Mouse (Mus musculus): ENCODE results near the gene Sugct. TPM values are rescaled to one million over a fixed set of nuclear protein-coding genes. Genes with fewer than 3 reads are reported as not detected.

The Sugct gene
- total RNA-seq, 1 experiment from 2014 or later, result 1.6 TPM

DNA sequence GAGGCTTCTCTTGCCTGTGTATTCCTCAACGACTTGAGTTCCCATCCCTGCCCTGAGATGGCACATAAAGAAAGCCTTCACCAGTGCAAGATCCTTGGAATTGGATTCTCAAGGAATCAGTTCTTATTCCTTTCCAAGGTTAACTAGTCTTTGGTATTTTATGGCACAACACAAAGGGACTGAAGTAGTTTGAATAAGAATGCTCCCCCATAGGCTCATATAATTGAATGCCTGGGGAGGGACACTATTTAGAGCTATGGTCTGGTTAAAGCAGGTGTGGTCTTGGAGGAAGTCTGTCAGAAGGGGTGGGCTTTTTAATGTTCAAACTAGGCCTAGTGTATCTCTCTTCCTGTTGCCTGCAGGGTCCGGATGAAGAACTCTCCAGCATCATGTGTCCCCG is 629.8 kb downstream of the Sugct start:
- ATAC-seq (replicated peaks; ENCODE audit: low read depth, poor library complexity, severe bottlenecking), result no peak

DNA sequence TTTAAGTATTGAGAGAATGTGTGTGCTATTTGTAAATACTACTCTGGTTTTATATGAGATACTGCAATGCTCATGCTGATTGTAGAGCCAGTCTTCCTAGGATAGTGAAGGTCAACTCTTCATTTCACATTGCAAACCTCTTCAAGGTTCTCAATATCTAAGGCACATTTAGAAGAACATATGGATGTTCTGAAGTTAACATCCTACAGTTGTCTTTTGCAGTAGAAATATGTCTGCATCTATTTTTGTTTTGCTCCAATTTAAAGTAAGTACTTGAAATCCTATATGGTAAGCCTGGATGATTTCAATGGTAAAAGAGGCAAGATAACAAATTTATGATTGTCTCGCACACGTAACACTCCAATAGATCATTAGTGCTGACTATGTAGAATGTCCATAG is 638.7 kb downstream of the Sugct start:
- no peak for ATAC-seq (replicated peaks; ENCODE audit: low read depth, poor library complexity, severe bottlenecking)

DNA sequence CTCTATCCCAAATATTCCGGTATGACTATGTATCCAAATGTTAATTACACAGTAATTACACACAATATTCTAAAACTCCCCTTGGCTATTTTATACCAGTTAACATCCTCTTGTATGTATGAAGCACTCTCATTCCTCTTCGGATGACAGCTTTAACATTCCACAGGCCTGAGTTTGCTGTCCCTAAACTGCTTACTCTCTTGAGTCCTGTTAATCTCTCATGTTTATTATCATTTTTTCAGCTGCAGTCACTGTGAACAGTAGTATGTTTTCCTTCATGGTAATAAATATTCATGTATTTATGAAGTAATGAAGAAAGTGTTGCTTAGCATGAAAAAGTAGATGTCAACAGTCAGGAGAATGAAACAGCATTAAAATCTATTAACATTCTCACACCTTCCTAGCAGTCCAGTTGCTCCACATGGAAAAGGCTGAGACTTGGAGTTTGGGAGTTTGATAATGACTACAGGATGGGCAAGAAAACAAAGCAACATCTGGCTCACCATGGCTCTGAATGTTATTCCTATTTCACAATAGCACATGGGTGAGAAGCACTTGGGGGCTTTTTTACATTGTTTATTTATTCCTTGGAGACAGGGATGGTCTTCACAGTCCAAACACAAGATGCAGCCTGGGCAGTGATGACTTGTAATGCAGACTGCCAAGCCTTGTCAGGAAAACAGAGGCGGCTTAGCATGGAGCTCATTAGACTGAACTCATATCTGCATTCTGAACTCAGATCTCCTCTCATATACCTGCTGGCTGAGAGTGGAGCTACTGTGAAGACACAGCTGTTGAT is 651.7 kb downstream of the Sugct start:
- ATAC-seq (replicated peaks; ENCODE audit: low read depth, poor library complexity, severe bottlenecking), result no peak

DNA sequence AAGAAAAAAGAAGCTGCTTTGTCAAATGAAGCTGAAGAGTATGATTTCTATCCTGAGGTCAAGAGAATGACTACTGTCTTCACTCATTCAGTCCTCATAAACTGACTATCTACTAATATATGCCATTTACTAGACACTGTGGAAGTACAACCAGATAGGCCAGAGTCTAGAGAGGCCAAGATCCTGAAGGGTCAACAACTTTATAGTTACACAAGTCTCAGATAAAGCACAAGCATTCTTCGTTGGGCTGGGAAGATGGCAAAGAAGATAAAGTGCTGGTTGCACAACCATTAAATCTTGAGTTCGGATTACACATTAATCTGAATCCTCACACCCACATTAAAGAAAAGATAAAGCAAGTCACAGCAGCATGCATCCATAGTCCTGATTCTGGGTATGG is 653.0 kb downstream of the Sugct start:
- ATAC-seq (replicated peaks; ENCODE audit: low read depth, poor library complexity, severe bottlenecking), result no peak

DNA sequence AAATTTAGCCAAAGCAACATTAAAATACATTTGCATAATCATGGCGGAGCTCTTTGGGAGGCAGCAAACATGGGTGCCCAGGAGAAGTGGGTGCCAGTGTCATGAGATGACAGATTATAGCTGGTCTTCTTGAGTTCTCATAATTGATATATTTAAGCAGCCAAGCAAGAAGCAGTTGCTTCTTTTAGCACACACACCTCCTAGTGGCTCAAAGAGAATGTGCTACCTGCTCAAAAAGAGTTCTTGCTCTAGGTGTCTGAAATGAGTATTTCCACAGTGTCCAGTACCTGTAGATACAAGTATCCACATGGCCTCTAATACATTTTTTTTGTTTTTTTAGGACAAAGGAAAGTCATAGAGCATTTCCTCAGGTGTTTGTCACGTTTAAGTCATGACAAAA is 655.6 kb downstream of the Sugct start:
- 0 out of 2 replicates have a peak, but pooled peaks have one; percentile 62 for ATAC-seq (replicated peaks; ENCODE audit: low read depth, poor library complexity, severe bottlenecking)

DNA sequence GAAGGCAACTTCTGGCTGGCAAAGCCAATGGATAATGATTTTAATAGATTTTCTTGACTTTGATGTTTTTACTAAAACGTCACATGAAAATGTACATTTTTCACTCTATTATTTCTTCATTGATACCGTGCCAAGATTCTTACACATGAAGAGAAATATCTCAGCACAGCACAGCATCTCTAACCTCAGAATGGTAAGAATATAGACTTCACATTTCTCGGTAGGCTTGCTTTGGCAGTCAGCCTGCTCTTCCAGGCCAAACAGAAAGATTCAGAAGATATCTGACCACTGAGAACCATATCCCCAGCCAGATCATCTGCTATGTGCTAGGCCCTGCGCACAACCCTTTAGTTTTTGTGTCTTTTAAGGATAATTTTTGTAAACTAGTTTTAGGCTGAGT is 657.0 kb downstream of the Sugct start:
- no peak for ATAC-seq (replicated peaks; ENCODE audit: low read depth, poor library complexity, severe bottlenecking)

DNA sequence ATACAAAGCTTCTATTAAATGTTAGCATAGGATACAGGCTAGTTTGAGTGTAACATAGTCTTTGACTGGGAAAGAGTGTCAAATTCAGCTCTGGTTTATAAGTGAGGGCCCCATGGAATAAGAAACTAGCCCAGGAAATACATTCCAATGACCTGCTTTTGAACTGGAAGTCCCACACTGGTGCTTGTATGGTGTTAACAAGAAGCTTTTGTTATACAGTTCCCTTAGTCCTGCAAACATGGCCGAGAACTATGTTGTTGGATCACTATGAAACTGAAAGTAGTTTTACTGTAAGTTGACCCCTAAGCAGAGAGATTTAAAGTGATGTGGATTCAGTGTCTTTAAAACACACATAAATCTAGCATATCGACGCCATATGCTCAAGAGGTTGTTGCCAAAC is 657.5 kb downstream of the Sugct start:
- ATAC-seq (replicated peaks; ENCODE audit: low read depth, poor library complexity, severe bottlenecking), result no peak

DNA sequence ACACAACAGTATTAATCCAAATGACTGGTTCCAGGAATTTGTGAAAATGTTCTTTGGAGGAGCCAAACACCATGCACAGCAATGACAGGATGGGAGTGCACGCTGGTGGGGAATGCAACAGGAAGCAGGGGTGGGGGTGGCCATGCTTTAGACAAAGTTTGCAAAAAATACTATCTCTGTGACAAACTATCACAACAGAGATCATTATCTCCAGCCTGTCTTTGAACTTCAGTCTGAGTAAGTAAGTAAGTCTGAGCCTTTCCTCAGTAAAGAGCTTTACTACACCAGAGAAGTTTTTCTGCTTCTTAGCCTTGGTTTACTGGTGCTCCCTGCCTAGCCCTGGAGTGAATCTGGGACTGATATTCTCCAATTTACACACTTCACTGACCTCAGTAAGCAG is 664.6 kb downstream of the Sugct start:
- ATAC-seq (replicated peaks; ENCODE audit: low read depth, poor library complexity, severe bottlenecking), result no peak

DNA sequence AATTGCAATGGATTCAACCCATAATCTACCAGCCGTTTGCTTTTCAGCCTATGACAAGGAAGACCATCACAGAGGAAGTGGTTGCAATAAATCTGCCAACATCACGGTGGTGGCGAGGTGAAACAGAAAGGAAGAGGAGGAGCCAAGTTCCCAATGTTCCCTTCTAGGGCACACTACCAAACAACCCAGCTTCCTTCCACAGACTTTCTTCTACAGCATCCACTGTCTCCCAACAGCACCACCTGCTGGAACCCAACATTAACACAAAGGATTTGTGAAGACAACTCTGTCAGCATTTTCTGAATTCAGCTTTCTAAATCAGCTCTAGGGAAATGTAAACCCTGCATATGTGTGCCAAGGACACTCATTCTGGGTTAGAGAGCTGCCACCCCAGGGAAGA is 666.8 kb downstream of the Sugct start:
- peak; percentile 96 for ATAC-seq (replicated peaks; ENCODE audit: low read depth, poor library complexity, severe bottlenecking)

DNA sequence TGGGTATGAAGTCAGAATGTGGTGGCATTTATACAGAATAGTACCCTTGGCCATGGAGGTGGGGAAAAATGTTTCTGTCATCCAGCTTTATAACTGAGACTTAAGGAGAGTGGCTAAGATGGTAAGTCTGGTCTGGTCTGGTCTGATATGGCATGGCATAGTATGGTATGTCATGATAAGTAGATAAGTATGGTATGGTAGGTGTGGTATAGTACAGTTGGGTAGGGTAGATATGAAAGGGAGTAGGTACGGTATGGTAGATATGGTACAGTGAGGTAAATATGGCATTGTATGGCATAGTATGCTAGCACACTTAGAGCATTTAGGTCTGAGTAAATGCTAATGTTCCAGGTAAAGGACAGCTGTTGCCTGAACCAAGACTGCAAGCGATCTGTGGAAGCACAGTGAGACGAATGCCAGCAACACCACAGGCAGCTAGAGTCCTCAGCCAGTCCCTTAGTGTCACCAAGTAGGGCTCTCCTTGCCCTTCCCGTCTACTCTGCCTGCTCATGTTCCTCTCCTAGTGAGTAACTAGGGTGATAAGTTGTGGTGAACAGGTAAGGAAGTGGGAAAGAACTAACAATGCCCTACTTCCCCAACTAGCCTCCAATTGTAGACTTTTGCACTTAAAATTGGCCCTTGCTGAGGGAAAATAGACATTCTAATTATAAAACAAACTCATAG is 667.4 kb downstream of the Sugct start:
- peak; percentile 69 for ATAC-seq (replicated peaks; ENCODE audit: low read depth, poor library complexity, severe bottlenecking)

DNA sequence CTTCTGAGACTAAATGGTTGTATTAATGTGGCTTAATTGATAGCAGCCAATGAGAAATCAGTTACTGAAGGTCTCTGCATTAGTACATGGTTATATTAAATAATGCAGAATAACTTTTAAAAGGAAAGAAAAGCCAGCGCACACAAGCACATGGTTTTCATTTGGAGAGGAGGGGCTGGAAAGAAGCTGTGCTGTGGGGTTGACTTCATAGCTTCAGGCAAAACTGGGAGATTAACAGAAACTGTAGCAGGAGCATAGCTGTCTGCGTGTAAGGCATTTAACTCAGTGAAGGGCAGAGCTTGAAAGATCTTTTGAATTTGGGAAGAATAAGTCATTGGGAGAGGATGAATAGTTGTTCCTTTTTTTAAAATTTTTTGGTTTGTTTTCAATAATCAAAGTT is 668.4 kb downstream of the Sugct start:
- no peak for ATAC-seq (replicated peaks; ENCODE audit: low read depth, poor library complexity, severe bottlenecking)

DNA sequence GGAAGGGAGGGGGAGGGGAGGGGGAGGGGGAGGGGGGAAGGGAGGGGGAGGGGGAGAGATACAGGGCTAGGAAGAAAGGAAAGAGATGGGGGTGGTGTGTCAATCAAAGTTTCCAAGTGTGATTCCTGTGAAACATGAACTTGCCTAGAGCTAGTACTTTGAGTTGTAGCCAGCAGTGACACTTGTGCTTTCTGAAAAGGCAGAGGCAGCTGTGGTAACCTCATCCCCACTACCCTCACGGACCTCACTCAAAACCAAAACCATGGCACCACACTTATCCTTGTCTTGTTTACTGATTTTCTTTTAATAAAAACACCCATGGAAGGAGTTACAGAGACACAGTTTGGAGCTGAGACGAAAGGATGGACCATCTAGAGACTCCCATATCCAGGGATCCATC is 698.9 kb downstream of the Sugct start:
- ATAC-seq (replicated peaks; ENCODE audit: low read depth, poor library complexity, severe bottlenecking), result no peak

DNA sequence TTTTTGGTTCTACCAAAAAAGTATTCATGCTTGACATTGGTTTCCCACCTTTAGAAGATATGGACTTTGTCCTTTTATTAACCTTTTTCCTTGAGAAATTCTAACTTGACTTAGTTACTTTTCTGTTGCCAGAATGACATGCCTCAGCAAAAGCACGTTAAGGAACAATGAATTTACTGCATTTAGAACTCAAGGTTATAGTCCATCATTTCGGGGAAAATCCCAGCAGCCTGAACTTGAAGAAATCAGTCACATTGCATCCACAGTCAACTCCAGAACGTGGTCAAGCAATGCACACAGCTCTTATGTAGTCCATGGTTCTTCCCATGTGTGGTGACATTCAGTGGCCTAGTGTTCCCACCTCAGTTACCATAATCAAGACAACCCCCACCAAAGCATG is 700.0 kb downstream of the Sugct start:
- ATAC-seq (replicated peaks; ENCODE audit: low read depth, poor library complexity, severe bottlenecking), result no peak

DNA sequence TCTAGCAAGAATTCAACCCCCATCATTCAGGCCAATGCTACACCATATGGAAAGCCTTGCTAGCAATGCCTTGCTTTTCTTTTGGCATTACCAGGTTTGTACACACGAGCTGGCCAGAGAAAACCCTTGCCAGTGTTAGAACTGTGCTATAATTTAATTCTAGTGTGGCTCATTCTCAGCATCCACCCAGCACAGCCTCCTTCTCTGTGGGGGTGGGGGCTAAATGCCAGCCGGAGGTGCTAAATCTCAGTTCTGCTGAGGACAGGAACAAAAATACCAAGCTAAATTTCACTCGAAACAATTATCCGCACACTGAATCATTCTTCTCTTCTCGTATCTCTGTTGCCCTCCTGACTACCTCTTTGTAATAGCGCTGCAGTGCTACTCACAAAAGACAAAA is 717.6 kb downstream of the Sugct start:
- ATAC-seq (replicated peaks; ENCODE audit: low read depth, poor library complexity, severe bottlenecking), result no peak

DNA sequence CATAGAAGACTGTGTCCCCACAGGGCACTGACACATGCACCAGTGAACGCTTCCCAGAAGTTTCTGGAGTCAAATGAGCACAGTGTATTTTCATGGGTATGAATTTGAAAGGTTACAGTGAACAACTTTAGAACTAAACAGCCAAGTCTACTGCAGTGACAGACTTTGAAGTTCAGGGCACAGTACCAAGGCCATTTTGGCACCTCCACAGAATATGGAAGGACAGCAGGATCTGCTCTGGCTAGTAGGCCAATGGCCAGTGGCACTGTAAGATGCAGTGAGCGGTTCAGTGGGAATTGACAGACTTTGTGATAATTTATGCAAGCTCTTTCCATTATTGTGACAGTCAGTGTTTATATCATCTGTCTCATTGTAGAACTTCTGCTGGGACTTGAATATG is 724.1 kb downstream of the Sugct start:
- ATAC-seq (replicated peaks; ENCODE audit: low read depth, poor library complexity, severe bottlenecking), result no peak

DNA sequence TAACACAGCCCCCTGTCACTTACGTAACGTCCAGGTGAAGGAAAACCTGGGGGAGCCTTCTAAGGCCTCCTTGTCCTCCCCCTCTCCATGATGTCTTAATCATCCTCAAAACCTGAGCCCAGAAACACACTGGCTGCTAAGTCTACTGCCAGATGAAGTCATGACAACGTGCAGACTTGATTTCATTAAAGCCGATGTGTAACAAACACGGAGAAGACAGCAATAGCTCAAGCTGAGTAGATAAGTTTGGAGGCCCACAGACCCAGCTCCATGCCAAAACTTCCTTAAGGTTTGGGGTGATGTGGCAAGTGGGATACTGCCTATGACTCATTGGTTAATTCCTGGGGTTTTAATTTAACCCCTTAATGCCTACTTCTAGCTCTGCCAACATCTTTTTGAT is 726.4 kb downstream of the Sugct start:
- ATAC-seq (replicated peaks; ENCODE audit: low read depth, poor library complexity, severe bottlenecking), result no peak

DNA sequence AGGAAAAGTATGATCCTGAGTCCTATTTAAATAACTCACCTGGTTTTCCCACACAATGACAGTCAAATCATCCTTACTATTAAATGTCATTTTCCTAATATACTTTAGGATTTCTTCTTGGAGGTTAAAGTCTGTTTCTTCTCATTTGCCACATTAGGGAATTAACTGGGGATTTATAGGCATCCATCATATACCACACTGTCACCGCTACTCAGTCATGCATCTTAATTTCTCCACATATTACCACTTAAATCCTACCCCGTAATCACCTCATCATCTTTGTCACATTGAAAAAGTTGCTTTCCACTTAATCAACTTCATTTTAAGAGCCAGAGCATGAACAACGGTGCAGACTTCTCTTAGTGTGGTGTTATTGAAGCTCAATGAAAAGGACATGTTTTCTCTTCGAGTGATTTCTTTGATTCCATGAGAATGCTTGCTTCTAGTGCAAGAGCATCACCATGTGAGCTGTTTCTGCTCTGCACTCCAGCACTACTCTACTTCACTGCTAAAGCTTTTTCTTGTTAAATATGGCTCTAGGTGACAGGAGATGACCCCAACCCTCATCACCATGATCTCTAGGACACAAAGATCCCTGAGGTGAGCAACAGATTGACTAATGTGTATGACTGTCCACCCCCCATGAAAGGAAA is 730.4 kb downstream of the Sugct start:
- ATAC-seq (replicated peaks; ENCODE audit: low read depth, poor library complexity, severe bottlenecking), result no peak

DNA sequence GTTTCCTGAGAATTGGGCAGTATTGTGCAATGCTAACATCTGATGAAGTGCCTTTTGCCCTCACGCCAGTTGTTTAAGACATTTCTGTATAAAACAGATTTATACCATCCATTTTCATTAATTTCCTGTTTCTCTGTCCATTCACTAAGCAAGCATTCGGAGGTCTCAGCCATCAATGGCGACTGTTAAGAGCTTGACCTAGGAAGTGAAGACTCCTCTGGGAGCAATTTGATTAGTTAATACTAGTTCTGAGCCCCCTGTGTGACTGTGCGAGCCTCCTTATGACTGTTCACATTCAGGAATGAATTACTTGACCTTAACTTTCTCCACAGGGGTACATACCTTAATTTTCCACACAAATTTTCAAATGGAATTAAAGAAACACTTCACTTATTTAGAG is 743.3 kb downstream of the Sugct start:
- no peak for ATAC-seq (replicated peaks; ENCODE audit: low read depth, poor library complexity, severe bottlenecking)

DNA sequence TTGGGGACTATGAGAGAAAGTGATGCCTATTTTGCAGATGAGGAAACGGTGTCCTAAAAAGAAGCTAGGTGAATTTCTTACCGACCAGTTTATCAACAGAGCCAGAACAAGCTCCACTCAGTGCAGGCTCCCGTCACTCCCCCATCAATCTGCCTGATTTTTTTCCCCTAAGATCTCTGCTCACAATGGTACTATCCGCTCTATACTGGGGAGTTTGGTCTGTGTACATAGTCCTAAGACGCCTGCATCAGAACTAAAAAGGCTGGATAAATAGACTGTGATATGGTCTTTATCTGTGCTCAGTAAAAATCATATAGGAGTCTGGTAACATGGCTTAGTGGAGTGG is 755.9 kb downstream of the Sugct start:
- no peak for ATAC-seq (replicated peaks; ENCODE audit: low read depth, poor library complexity, severe bottlenecking)

DNA sequence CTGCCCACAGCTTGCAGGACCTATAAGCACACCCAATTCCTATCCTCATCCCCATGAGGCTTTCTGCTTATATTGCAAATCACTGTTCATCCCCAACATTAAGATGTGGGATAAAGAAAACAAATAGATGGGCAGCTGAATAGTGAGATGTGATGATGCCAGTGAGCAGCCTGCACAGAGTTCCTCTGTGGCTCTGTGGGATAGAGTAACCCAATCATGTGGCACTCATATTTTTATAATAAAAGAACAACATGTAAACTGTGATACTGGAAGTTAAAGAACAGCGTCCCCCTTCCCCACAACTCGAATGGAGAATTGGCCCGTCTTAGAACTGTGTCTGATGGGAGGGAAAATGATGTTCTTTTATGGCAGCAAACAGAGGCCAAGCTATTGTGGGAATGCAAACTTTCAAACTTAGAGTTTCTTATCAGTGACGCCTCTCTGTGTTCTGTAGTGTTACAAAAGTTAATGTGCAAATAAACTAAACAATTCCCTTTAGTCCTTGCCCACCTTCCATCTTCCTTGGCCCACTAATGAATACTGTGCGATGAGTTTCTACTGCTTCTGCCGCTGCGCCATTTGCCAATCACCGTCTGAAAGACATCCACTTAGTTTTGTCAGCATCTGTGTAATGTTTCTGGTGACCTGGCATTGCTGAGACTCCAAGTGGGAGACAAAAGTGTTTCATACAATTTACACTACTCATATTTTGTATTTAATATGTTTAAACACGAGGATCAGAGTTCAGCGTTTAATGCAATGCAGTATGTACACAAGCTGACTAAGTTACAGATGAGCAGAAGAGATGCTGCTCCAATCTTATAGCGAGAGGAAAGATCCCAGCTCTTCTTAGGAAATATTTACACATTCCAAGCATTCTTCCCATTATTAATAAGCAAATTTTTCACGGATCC is 756.5 kb downstream of the Sugct start:
- ATAC-seq (replicated peaks; ENCODE audit: low read depth, poor library complexity, severe bottlenecking), result no peak
